Mouse (Mus musculus) liver, embryonic 14.5 days (tissue): ENCODE results near the gene Kctd11. TPM values are rescaled to one million over a fixed set of nuclear protein-coding genes. Genes with fewer than 3 reads are reported as not detected.
A peak's percentile ranks its signal among the peaks of the same experiment; 100 is the strongest.
"Not testable (repeated sequence)": the region's sequence is repeated elsewhere in the genome, so short reads cannot be mapped to it uniquely, and the experiment has no call there.

Experiments used
- ATAC-seq: fragments of 200-750 bp; cut with Nextera tagmentation; 2 replicates; pipeline ENCODE4 v1.8.0; 2017; ENCODE audit warnings: moderate number of reproducible peaks, mild to moderate bottlenecking, moderate library complexity; ENCODE audit not compliant: insufficient read depth
- DNase-seq, 3 experiments: peaks; one replicate each; pipeline ENCODE4 v3.0.0-alpha.2; 2012 to 2013; ENCODE audit warnings: low read depth in 3 of 3, low spot score in 3 of 3
- H3K27ac ChIP-seq: fragments of 300-500 bp; sonication (generic); 2 replicates; pipeline ENCODE4 v1.5.1; 2014; ENCODE audit warnings: moderate library complexity, mild to moderate bottlenecking, control low read depth, inconsistent platforms
- H3K27me3 ChIP-seq: fragments of 300-500 bp; sonication (generic); 2 replicates; pipeline ENCODE4 v1.6.1; 2014; ENCODE audit warnings: mild to moderate bottlenecking, low read length, moderate library complexity; ENCODE audit not compliant: control insufficient read depth, insufficient read depth
- H3K36me3 ChIP-seq: fragments of 300-500 bp; sonication (generic); replicated peaks from 2 replicates; pipeline ENCODE4 v1.6.1; 2014; ENCODE audit warnings: low read depth; ENCODE audit not compliant: control insufficient read depth, insufficient read depth
- H3K4me1 ChIP-seq, 2 experiments: fragments of 200-500 bp in 1 of 2; fragments of 300-500 bp in 1 of 2; sonication (generic) in 1 of 2; replicated peaks; 2 replicates each; pipeline ENCODE4 v1.6.1; 2012 to 2014; ENCODE audit warnings: antibody characterized with exemption in 1 of 2, inconsistent platforms in 1 of 2, low read length in 1 of 2; ENCODE audit not compliant: control insufficient read depth in 2 of 2, insufficient read depth in 2 of 2
- H3K4me2 ChIP-seq: fragments of 300-500 bp; sonication (generic); 2 replicates; pipeline ENCODE4 v1.6.1; 2014; ENCODE audit warnings: low read depth, mild to moderate bottlenecking, control low read depth, moderate library complexity
- H3K4me3 ChIP-seq, 2 experiments: fragments of 200-500 bp in 1 of 2; fragments of 300-500 bp in 1 of 2; sonication (generic) in 1 of 2; 2 replicates each; pipeline ENCODE4 v1.5.1; 2012 to 2014; ENCODE audit warnings: low read depth in 2 of 2, low read length in 2 of 2, mild to moderate bottlenecking in 2 of 2, control low read depth in 1 of 2, inconsistent platforms in 1 of 2, moderate library complexity in 1 of 2; ENCODE audit not compliant: insufficient read depth in 1 of 2
- H3K9ac ChIP-seq: fragments of 300-500 bp; sonication (generic); replicated peaks from 2 replicates; pipeline ENCODE4 v1.6.1; 2014; ENCODE audit warnings: mild to moderate bottlenecking, control low read depth, moderate library complexity
- H3K9me3 ChIP-seq: fragments of 300-500 bp; sonication (generic); 2 replicates; pipeline ENCODE4 v1.6.1; 2016; ENCODE audit warnings: low read length, mixed read lengths; ENCODE audit not compliant: control insufficient read depth
- CTCF ChIP-seq: IDR thresholded peaks from 2 replicates; pipeline ENCODE4 v1.5.1; 2016; ENCODE audit warnings: antibody characterized with exemption, low read depth, control low read depth
- EP300 ChIP-seq: IDR thresholded peaks from 2 replicates; pipeline ENCODE4 v1.6.1; 2016; ENCODE audit warnings: antibody characterized with exemption, low read depth
- whole genome bisulfite sequencing: fragments of 180-500 bp; shearing (Covaris S2); extraction: QIAGEN DNeasy Blood & Tissue Kit; methylation state at CpG from one replicate; pipeline ENCODE4 v1.1.7; 2014; ENCODE audit not compliant: insufficient replicate concordance; 5-methylcytosine and 5-hydroxymethylcytosine counted together
- polyA plus RNA-seq, 2 experiments: library from polyadenylated mRNA; depleted of rRNA in 1 of 2; stranded (reverse) in 1 of 2; unstranded in 1 of 2; fragments of >200 nt; fragmentation: Nextera tagmentation in 1 of 2; extraction: Ambion mirVana in 1 of 2; gene quantifications; 2 replicates each; pipeline versions ENCODE4 v1.2.1 to v1.2.3; 2012 to 2014

Kctd11 gene
- polyA plus RNA-seq, 2 experiments: 0.53 to 0.93 TPM

DNA sequence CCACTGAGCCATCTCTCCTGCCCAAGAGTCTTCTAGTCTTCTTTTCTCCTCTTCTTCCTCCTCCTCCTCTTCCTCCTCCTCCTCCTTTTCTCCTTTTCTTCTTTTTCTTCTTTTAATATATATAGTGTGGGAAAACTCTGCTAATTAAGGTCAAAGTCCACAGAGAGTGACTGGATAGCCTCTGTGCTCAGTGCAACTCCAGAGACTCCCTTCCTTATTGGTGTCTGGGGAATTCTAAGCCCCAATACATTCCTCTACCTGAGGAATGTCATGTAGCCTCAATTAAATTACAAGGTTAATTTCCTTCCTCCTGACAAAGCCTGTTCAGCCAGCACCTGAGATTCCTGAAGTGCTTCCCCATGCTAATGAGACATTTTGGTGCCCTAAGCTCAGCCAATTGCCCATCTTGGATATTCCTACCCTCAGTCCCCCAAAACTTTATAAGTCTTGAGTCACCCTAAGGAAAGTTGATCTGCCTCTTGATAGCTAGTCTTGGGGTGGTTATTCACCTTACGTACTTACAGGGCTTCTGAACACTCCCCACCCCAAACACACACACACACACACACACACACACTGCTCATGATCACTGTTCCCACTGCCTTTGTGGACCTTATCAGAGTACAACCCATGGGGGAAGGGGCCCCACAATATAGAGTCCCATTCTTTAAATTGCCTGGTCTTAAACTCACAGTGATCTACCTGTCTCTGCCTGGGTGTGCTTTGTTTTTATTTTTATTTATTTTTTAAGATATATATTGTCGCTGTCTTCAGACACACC, 10.7 kb downstream of the Kctd11 start:
- Histone ChIP-seq H3K9ac (no peak overlapping the region; the same call in 1 of the 2 replicates), H3K4me2 (no peak overlapping the region), H3K27ac (no peak overlapping the region), H3K27me3 (no peaks in the 10 kb centered on the region), H3K4me3 (no peak overlapping the region), H3K9me3 (no peaks in the 10 kb centered on the region), H3K36me3 (no peaks in the 10 kb centered on the region), H3K4me1 (peaks cover 19 to 22% of the 10 kb centered on the region in 2 experiments)
- no peak for ATAC-seq
- TF ChIP-seq EP300 (no peak), CTCF (no peak)
- no peak for DNase-seq
- WGBS: 62% methylated on average over 2 of the region's 2 CpGs

DNA sequence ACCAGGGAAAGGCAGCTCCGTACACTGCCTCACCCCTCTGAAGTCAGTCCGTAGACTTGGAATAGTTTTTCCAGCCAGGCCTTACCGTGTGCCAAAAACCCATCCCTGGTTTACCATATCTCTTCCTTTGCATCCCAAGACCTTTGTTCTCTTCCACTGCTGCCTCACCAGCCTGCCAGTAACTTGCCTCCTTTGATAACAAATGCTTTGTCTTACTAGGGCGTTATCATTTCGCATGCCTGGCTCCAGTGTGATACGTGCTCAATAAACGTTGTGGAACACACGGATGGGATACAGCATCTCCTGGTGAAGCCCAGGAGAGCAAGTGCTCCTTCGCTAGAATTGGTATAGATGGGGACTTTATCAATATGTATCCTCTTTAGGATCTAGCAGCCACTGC, 13.9 kb downstream of the Kctd11 start:
- H3K27me3 ChIP-seq: no peaks in the 10 kb centered on the region
- no peaks in the 10 kb centered on the region for H3K9me3 ChIP-seq
- H3K36me3 ChIP-seq: no peaks in the 10 kb centered on the region
- H3K9ac ChIP-seq: no peak overlapping the region
- H3K27ac ChIP-seq: no peak overlapping the region
- peaks cover 32 to 33% of the 10 kb centered on the region in 2 experiments for H3K4me1 ChIP-seq
- ATAC-seq (peak; percentile 63; the same call in 1 of the 2 replicates), DNase-seq (no peak)
- 32% methylated on average over 9 of the region's 9 CpGs for WGBS
- TF ChIP-seq CTCF (no peak), EP300 (peak; percentile 61)
- no peak overlapping the region for H3K4me2 ChIP-seq
- H3K4me3 ChIP-seq: no peak overlapping the region

GRCm38 (mm10) chr11:69865561-69865960, 15.6 kb downstream of the Kctd11 start:
- Histone ChIP-seq H3K4me2 (no peak overlapping the region), H3K4me1 (peaks cover 30 to 33% of the 10 kb centered on the region in 2 experiments), H3K36me3 (no peaks in the 10 kb centered on the region), H3K4me3 (no peak overlapping the region), H3K9ac (no peak overlapping the region), H3K27me3 (no peaks in the 10 kb centered on the region), H3K9me3 (no peaks in the 10 kb centered on the region), H3K27ac (no peak overlapping the region)
- no peak for TF ChIP-seq CTCF
- TF ChIP-seq EP300: no peak
- no peak for ATAC-seq
- WGBS: 80% methylated on average over 9 of the region's 9 CpGs
- DNase-seq: no peak

DNA sequence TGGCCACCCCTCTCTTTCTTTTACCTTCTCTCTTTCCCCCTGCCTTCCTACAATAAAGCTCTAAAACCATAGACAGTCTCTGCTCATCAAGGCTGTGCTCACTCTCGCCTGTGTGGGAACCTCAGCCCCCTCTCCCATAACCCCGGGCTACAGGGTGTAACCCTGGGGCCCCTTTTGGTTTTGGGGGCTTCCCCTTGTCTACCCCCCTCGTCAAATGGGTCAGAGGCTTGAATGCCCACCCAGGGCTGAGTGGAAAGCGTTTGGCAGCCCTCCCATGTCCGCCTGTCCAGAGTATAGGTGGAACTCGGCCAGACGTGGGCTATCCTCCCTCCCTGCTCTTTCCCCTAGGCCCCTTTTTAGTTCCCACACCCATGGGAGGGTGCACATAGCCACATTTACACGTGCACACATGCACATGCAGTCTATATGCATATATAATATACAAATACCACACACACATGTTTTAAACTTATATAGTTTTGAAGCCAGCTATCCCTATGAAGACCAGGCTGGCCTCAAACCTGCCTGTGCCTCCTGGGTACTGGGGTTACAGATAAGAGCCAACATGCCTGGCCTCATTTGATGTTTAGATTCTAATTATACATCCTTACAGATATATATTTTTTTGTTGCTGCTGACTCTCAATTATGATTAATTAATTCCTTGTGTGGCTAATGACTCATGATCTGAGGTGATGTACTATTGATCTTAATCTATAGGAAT, 16.9 kb downstream of the Kctd11 start:
- no peaks in the 10 kb centered on the region for H3K9me3 ChIP-seq
- peaks cover 28 to 33% of the 10 kb centered on the region in 2 experiments for H3K4me1 ChIP-seq
- ATAC-seq: peak; percentile 40
- WGBS: 25% methylated on average over 8 of the region's 8 CpGs
- DNase-seq: no peak
- H3K4me2 ChIP-seq: peak overlapping the region; percentile 50
- H3K27me3 ChIP-seq: 0 out of 2 replicates have a peak, but pooled peaks cover under 1% of the 10 kb centered on the region
- peak overlapping the region; percentile 77 for H3K27ac ChIP-seq
- no peak overlapping the region for H3K4me3 ChIP-seq
- H3K36me3 ChIP-seq: no peaks in the 10 kb centered on the region
- TF ChIP-seq CTCF (no peak), EP300 (no peak)
- H3K9ac ChIP-seq: peak overlapping the region; percentile 45

- peak overlapping the region; percentile 50 for H3K4me2 ChIP-seq
- 60% methylated on average over 3 of the region's 3 CpGs for WGBS
- H3K27ac ChIP-seq: peak overlapping the region; percentile 77
- not testable (repeated sequence) for H3K36me3 ChIP-seq, H3K4me3 ChIP-seq, H3K9me3 ChIP-seq, DNase-seq, H3K27me3 ChIP-seq
- H3K9ac ChIP-seq: peak overlapping the region; percentile 43
- H3K4me1 ChIP-seq: peaks cover 28 to 34% of the 10 kb centered on the region in 2 experiments
- peak; percentile 51; the same call in 1 of the 2 replicates for ATAC-seq
These were observed 17.5 kb downstream of the Kctd11 start for GRCm38 (mm10) chr11:69863729-69864128.
